Mouse (Mus musculus): ENCODE results near the gene Rara.

- TF ChIP-seq CTCF (IDR thresholded peaks at IDR 0.05; ENCODE audit: borderline replicate concordance, control insufficient read depth, extremely low read depth, insufficient read depth, low read length, poor library complexity) (no peak), POLR2A (IDR thresholded peaks at IDR 0.05; ENCODE audit: control insufficient read depth, extremely low read depth, insufficient read depth, low read length, poor library complexity) (no peak)
Observed at GRCm38 (mm10) chr11:98927438-98928076, at the start of gene Rara.
